Mouse (Mus musculus) lung, postnatal 0 days (tissue): ENCODE results near the gene 2700049A03Rik.

Experiments used
- CTCF ChIP-seq: IDR thresholded peaks from 2 replicates; pipeline ENCODE4 v1.5.1; 2016; ENCODE audit warnings: antibody characterized with exemption, mild to moderate bottlenecking
- EP300 ChIP-seq: IDR thresholded peaks from 2 replicates; pipeline ENCODE4 v1.6.1; 2016; ENCODE audit warnings: antibody characterized with exemption, mild to moderate bottlenecking, control low read depth

DNA sequence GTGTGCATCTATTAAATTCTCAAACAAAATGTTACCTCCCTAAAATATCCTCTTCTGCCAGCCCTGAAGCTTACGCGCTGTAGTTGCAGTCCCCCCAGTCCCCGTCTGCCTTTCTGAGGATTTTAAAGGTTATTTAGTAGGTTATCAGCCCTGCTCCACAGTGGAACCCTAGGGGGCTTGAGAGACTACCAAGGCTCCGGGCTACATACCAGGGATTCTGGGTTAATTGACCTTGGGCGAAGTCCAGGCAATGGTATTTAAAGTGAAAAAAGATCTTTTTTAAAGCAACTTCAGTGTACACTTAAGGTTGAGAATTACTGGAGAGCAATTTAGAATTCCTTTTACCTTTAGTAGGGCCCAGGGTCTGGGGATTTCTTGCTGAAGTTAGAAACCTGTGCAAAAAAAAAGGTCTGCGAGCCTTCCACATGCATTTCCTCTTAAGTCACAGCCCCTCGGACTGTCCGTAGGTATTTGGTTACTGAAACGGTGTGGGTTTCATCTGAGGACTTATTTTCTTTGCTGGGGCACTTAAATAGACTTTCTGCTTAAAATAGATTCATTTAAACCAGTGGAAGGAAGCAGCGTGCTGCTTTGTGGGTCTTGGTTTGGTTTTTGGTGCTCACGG is 108.2 kb downstream of the 2700049A03Rik start:
- TF ChIP-seq EP300 (no peak), CTCF (no peak)
